Mouse (Mus musculus) brain, embryonic 18.5 days (tissue): ENCODE results near the gene Pofut2.

ENCODE experiments used
- DNase-seq: peaks from one replicate; pipeline ENCODE4 v3.0.0-alpha.2; 2012; ENCODE audit warnings: low read depth, low spot score

Gene Pofut2

GRCm38 (mm10) chr10:77229609-77230595 is 29.1 kb upstream of the Pofut2 start:
- no peak for DNase-seq

DNA sequence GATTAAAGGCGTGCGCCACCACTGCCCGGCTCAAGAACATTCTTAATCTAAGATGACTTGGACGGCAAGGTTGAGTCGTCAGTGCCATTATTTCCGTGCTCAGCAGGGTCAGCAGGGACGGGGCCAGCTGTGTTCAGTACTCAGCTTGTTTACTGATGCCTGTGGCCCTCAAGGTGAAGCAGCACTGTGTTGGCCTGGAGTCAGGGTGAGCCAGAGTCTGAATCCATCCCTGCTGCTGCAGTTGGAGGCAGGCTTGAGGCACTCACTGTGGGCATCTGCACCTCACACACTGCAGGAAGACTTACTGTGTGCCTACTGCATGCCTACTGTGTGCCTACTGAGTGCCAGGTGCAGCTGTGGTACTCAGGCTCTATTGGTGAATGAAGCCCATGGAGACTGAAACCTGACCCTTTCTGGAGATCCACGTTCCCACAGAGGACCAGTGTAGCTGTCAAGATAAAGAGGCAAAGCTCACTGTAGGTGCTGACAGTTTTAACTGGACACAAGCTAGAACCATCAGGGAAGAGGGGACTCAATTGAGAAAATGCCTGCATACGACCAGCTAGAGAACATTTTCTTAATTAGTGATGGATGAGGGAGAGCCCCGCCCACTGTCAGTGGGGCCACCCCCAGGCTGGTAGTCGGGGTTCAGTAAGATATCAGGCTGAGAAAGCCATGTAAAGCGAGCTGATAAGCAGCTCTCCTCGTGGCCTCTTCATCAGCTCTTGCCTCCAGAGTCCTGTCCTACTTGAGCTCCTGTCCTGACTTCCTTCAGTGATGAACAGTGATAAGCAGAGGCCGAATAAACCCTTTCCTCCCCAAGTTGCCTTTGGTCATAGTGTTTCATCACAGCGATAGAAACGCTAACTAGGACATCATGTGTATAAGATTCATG is 26.9 kb upstream of the Pofut2 start:
- no peak for DNase-seq

DNA sequence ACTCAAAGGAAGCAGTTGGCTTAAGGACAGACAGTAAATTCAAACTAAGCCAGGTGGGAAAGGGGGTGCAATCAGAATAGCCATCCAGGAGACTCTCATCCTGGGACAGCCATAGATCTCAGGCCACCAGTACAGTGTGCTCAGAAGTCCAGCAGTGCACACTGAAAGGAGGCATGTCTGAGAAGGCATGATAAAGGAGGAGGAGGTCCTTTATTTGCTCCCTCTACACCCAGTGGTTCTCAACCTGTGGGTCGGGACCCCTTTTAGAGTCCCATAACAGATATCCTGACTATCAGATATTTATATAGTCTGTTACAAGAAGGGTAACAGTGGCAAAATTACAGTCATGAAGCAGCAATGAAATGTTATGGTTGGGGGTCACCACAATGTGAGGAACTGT is 25.8 kb upstream of the Pofut2 start:
- DNase-seq = no peak

GRCm38 (mm10) chr10:77234991-77235616 is 23.9 kb upstream of the Pofut2 start:
- DNase-seq = no peak

GRCm38 (mm10) chr10:77237795-77238580 is 21.0 kb upstream of the Pofut2 start:
- DNase-seq = no peak

GRCm38 (mm10) chr10:77240764-77241163 is 18.3 kb upstream of the Pofut2 start:
- no peak for DNase-seq

GRCm38 (mm10) chr10:77242396-77242795 is 16.6 kb upstream of the Pofut2 start:
- no peak for DNase-seq

DNA sequence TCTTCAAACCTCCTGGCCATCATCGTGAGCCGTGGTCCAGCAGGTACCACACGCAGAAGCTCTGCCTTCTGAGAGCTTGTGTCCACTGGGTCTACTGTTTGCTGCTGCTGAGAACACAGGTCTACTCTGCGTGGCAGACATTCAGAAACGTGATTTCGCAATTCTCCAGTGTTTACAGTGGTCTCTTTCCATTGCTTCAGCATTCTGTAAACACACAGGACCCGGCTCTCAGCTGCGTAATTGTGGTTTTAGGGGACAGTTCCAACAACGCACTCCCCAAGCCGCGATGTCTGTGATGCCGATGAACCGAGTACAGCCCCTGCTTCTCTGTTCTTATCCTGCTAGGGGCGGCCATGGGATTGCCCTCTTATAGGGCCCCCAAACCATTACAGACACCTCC is 16.1 kb upstream of the Pofut2 start:
- DNase-seq = no peak

DNA sequence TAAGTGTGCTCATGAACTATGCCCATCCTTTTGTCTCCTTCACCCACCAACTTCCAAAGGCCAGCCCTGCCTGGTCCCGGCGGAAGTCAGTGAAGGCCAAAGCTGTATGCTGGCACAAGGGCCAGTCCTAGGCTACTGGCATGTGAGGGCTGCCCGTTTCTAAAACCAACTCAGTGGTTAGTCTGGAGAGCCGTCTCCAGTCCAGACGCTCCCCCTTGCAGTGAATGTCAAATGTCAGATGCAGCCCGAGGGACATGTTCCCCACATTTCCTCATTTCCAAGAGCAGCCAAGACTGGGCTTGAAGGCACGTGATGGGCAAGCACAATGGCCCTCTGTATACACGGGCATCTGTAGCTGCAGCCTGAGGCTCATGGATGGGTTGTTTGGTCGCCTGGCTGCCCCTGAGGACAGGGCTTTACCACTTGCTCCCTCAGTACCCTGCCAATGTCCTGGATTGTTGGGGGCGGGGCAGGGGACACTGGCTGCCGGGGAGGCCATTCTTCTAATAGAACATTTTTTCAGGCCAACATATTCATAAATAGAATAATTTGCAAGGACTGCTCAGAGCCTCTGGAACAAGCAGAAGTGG is 15.4 kb upstream of the Pofut2 start:
- no peak for DNase-seq

DNA sequence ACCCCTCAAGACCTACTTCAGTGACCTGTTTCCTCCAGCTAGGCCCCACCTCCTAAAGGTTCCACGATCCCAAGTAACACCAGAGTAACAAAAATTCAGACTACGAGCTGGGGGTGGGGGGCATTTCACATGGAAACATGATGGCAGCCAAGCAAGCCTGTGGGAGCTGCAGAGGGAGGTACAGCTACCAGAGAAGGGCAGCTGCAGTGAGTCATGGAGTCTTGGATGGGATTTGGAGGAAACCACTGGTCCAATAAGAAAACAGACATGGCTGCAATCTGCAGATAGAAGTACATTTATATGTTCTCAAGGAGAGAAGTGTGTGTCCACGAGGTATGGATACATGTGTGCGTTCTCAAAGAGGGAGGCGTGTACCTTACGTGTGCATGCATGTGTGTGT is 14.2 kb upstream of the Pofut2 start:
- DNase-seq = no peak

DNA sequence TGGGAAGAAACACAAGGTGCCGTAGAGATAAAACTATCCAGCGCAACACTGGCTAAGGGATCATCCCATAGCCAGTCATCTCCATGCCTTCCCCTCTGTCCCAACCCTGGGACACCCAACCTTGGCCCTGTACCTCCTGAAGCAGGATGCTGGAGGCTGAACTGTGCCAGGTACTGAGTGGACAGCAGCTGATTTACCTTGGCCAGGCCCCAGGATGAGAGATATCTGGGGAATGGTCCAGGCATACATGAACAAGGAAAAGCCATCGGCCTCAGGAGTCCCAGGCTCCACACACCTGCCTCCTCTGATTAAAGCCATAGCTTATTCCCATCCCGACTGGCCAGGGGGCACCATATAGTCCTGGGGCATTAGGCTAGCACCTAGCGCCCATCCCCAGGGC is 12.0 kb upstream of the Pofut2 start:
- no peak for DNase-seq

DNA sequence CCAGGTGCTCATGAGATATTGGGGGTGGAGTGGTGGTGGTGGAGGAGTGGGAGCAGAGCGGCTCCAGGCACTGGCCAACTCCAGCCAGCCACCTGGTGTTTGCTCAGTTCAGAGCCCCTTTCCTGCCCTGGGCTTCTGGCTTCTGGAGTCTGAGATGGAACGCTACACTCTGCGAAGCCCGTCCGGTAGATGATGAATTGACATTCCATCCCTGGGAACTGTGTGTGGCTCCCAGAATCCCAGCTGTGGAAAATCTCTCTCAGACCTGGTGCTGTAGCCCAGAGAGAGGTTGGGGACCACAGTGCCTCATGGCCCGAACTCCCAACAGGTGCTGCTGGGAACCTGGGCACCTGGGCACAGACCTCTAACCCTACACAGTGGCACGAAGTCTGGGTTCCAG is 11.3 kb upstream of the Pofut2 start:
- no peak for DNase-seq

DNA sequence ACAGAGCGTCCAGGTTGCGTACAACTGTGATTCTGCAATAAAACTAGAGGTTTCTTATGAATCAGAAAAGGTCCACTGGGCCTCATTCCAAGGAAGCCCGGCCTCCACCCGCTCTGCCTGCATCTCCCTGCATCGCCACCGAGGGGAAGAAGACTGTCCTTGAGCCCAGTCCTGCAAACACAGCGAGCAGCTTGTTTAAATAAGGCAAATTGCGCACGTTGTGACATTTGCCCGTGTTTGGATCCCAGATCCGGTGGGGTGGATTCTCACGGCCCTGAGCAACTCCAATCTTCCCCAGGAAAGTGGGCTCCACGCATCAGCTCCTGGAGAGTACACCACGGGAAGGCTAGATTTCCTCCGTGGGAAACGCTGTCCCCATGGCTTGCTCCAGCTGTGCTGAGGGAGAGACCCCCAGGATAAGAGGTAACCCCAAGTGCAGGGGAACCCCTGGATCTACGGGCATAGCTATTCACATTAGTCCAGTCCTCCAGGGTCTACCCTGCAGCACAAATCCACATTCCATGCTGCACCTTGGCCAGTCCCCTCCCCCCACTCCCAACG is 7.7 kb upstream of the Pofut2 start:
- DNase-seq = no peak

GRCm38 (mm10) chr10:77251784-77252539 is 7.1 kb upstream of the Pofut2 start:
- no peak for DNase-seq

DNA sequence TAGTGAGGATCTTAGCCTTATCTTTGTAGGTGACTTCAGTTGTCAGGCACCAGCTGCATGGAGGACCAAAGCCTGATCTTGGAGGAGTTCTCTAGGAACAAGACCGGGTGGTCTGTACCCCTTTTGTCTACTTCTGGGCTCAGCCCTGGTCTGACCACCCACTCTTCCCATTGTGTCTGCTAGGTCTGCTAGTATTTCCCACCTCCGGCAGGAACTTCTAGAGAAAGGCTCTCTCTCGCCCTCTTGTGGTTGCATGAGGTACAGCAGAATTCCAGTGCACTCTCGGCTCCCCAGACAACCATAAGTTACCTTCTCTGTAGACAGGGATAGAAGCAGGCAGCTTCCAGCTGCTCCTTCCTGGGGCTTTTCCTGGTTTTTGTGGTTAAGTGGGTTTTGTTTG is 6.2 kb upstream of the Pofut2 start:
- peak; percentile 37 for DNase-seq

- no peak for DNase-seq
Observed at GRCm38 (mm10) chr10:77255231-77255630, 3.8 kb upstream of the Pofut2 start.

DNA sequence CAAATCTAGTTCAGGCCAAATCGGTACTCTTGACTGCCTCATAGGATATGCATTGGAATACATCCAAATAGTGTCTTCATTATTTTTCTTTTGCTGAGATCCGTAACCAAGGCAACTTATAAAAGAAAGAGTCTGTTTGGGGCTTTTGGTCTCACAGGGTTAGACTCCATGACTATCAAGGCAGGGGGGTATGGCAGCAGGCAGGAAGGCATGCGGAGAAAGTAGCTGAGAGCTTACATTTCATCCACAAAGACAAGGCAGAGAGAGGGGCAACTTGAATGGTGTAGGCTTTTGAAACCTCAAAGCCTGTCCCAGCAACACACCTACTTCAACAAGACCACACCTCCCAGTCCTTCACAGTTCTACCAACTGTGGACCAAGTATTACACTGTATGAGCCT is 3.3 kb upstream of the Pofut2 start:
- DNase-seq = no peak

DNA sequence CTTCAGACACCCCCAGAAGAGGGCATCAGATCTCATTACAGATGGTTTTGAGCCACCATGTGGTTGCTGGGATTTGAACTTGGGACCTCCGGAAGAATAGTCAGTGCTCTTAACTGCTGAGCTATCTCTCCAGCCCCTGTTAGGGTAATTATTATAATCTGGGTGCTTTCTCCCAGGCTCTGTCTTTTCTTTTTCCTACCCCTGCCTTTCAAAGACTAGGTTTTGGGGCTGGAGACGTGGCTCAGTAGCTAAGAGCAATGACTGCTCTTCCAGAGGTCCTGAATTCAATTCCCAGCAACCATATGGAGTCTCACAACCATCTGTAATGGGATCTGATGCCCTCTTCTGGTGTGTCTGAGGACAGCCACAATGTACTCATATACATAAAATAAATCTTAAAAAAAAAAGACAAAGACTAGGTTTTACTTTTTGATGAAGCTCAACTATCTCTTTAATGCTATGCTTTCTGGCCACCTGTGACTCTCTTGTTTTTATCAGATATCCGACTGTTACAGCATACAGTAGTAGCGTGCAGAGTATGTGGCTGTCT is 902 bp upstream of the Pofut2 start:
- no peak for DNase-seq

GRCm38 (mm10) chr10:77260166-77260875 is 1.3 kb downstream of the Pofut2 start:
- DNase-seq = no peak
